Mouse (Mus musculus) liver, embryonic 16.5 days (tissue): ENCODE measurements around the gene C1qb. TPM values are rescaled to one million over a fixed set of nuclear protein-coding genes. Genes with fewer than 3 reads are reported as not detected.
A peak's percentile ranks its signal among the peaks of the same experiment; 100 is the strongest.

ENCODE experiments used
- ATAC-seq: fragments of 200-750 bp; cut with Nextera tagmentation; 2 replicates; pipeline ENCODE4 v1.8.0; 2017; ENCODE audit warnings: low read depth, mild to moderate bottlenecking, moderate number of reproducible peaks, moderate library complexity
- H3K27ac ChIP-seq: fragments of 300-500 bp; sonication (generic); 2 replicates; pipeline ENCODE4 v1.5.1; 2014; ENCODE audit warnings: mild to moderate bottlenecking, low read length
- H3K27me3 ChIP-seq: fragments of 300-500 bp; sonication (generic); 2 replicates; pipeline ENCODE4 v1.6.1; 2014; ENCODE audit warnings: low read depth, low read length, mixed read lengths; ENCODE audit not compliant: control insufficient read depth, insufficient read depth
- H3K36me3 ChIP-seq: fragments of 300-500 bp; sonication (generic); 2 replicates; pipeline ENCODE4 v1.6.1; 2014; ENCODE audit warnings: mild to moderate bottlenecking; ENCODE audit not compliant: control insufficient read depth, insufficient read depth
- H3K4me1 ChIP-seq: fragments of 300-500 bp; sonication (generic); 2 replicates; pipeline ENCODE4 v1.6.1; 2014; ENCODE audit warnings: low read depth, low read length, mixed read lengths; ENCODE audit not compliant: control insufficient read depth
- H3K4me2 ChIP-seq: fragments of 300-500 bp; sonication (generic); 2 replicates; pipeline ENCODE4 v1.6.1; 2014; ENCODE audit warnings: low read depth, low read length, mixed read lengths
- H3K4me3 ChIP-seq: fragments of 300-500 bp; sonication (generic); 2 replicates; pipeline ENCODE4 v1.5.1; 2014; ENCODE audit warnings: low read depth, mild to moderate bottlenecking, low read length
- H3K9ac ChIP-seq: fragments of 300-500 bp; sonication (generic); 2 replicates; pipeline ENCODE4 v1.6.1; 2014; ENCODE audit warnings: low read depth, low read length
- H3K9me3 ChIP-seq: fragments of 300-500 bp; sonication (generic); replicated peaks from 2 replicates; pipeline ENCODE4 v1.6.1; 2016; ENCODE audit warnings: low read length; ENCODE audit not compliant: control insufficient read depth
- WGBS: fragments of 180-500 bp; shearing (Covaris S2); extraction: QIAGEN DNeasy Blood & Tissue Kit; methylation state at CpG from one replicate; pipeline ENCODE4 v1.1.7; 2014; ENCODE audit not compliant: insufficient replicate concordance; 5-methylcytosine and 5-hydroxymethylcytosine counted together
- polyA plus RNA-seq: library from polyadenylated mRNA; unstranded; fragments of >200 nt; fragmentation: Nextera tagmentation; extraction: Ambion mirVana; gene quantifications from 2 replicates; pipeline ENCODE4 v1.2.1, GENCODE M21; 2015

C1qb gene
- polyA plus RNA-seq: 129 and 142 TPM in 2 replicates

DNA sequence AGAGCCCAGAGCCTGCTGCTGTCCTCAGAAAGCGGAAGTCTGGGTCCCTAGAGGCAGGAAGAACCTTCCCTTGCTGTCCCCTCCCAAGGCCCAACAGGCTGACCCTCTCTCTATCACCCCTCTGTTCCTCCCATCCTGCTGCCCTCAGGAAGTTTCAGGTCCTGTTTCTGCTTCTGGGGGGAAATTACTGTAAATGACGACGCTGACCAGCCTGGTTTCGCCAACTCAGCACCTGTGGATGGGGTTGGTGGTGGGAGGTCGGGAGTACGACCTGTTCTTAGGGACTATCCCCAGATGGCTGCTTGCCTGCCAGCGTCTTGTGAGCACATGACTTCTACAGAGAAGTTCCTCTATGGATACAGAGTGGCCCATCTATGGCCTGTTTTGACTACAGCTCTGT, at the start of gene C1qb:
Gene C1qb (minus strand): TSS at position 87 of the 400 bp plus-strand sequence.
- ATAC-seq: peak; percentile 41; the same call in 1 of the 2 replicates
- Histone ChIP-seq H3K9me3 (no peaks in the 10 kb centered on the region), H3K27me3 (no peaks in the 10 kb centered on the region), H3K4me1 (no peaks in the 10 kb centered on the region), H3K4me2 (no peak within 1 kb of the TSS), H3K27ac (no peak within 1 kb of the TSS), H3K4me3 (no peak within 1 kb of the TSS; the same call in 1 of the 2 replicates), H3K36me3 (no peaks in the 10 kb centered on the region), H3K9ac (no peak within 1 kb of the TSS)
- WGBS: 29% methylated on average over 7 of the region's 7 CpGs

DNA sequence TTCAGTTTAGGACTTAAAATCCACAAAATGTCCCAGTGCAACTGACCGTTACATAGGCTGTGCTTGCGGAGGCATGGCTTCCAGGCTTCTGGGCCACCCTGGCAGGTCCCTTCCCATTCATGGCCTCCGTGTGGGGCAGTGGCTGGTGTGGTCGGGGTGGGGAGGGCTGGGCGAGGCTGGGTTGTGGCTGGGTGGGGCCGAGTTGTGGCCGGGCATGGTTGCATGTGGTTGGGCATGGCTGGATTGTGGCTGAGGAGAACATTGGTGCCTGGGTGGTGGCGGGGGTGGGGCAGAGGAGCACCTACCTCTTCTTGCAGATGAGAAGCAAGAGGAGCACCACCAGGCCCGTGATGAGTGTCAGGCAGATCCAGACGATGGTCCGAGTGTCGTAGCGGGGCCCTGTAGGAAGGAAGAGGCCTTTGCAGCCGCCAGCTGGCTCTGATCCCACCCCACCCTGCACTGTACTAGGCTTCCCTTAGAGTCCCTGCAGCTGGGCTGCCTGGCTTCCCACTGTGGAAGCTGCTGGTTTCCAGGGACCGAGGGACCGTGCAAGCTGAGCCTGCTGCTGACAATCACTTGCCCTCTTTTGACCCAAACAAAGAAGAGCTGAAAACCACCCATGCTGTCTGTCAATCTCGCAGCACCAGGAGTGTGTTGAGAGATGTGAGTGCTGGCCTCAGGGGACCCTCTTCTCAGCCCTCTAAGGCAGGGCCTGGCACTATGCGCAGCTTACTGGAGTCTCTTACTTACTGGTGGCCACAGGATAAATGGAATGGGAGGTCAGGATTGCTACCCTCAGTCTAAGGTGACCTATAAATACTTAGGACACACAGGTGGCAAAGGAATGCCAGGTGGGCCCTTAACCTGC, 49.0 kb upstream of the C1qb start:
- peak; percentile 53 for ATAC-seq
- Histone ChIP-seq H3K4me3 (no peak overlapping the region), H3K36me3 (no peaks in the 10 kb centered on the region), H3K4me1 (peaks cover 20% of the 10 kb centered on the region), H3K9ac (no peak overlapping the region), H3K9me3 (no peaks in the 10 kb centered on the region), H3K27ac (no peak overlapping the region), H3K27me3 (no peaks in the 10 kb centered on the region; the same call in none of the 2 replicates), H3K4me2 (peak overlapping the region; percentile 24; the same call in 1 of the 2 replicates)
- 36% methylated on average over 18 of the region's 18 CpGs for WGBS

DNA sequence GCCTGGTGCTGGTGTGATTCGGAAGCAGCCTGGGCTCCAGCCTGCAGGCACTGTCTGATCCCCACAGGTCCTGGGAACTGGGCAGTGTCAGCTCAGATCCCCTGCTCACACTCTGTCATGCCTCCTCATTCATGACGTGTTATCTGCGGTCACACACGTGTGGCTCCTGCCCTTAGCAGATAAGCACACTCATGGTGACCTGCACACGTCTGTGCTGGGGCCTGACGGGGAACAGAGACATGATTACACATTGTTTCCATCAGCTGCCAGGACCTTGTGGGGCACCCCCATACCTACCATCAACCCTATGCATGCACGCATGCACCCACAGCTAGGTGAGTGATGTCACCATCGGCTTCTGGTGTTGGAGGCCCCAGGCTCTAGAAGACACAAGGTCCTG, 44.5 kb upstream of the C1qb start:
- H3K4me3 ChIP-seq: no peak overlapping the region
- peaks cover 29% of the 10 kb centered on the region for H3K4me1 ChIP-seq
- 50% methylated on average over 8 of the region's 8 CpGs for WGBS
- ATAC-seq: peak; percentile 94
- peaks cover 7% of the 10 kb centered on the region for H3K27me3 ChIP-seq
- H3K27ac ChIP-seq: peak overlapping the region; percentile 69
- H3K4me2 ChIP-seq: peak overlapping the region; percentile 30; the same call in 1 of the 2 replicates
- no peaks in the 10 kb centered on the region for H3K9me3 ChIP-seq
- no peak overlapping the region for H3K9ac ChIP-seq
- no peaks in the 10 kb centered on the region for H3K36me3 ChIP-seq

DNA sequence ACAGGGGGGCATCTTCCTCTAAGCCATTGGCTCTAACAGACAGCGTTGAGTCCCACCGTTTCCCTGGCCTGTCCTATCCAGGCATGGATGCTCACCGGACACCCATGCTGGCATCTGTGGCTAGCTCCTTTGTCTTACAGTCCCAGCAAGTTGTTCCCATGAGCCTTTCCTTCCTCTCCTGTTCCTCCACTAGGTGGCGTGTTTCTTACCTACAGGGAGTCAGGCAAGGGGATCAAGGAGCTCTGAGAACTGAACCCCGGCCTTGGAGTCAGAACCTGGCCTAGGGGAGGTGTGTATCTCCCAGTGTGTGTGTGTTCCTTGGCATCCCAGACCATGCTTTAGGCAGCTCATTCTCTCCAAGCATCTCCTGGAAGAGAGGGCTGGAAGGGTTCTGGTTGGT, 42.9 kb upstream of the C1qb start:
- ATAC-seq: no peak
- peaks cover 24% of the 10 kb centered on the region for H3K4me1 ChIP-seq
- H3K36me3 ChIP-seq: no peaks in the 10 kb centered on the region
- no peaks in the 10 kb centered on the region for H3K9me3 ChIP-seq
- H3K9ac ChIP-seq: no peak overlapping the region
- peaks cover 7% of the 10 kb centered on the region for H3K27me3 ChIP-seq
- no peak overlapping the region for H3K4me2 ChIP-seq
- H3K27ac ChIP-seq: no peak overlapping the region
- no peak overlapping the region for H3K4me3 ChIP-seq
- WGBS: 13% methylated on average over 5 of the region's 5 CpGs

DNA sequence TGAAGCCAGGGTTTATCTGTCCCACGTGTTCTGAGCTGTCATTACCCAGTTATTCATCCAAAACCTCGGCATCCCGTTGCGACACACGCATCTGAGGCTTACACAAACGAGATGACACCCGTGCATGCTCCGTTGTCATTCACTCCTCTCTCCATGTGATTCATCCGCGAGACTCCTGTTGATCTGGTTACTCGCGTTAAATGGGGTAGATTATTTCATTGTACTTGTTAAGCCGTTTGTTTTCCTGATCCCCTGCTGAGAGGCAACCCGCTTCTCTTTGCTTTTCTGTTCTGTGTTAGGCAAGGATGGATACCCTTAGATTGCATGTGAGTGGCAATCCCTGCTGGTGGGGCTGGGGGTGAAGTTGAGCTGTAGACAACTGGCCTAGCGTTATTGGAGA, 39.8 kb upstream of the C1qb start:
- no peak overlapping the region for H3K9ac ChIP-seq
- peaks cover 17% of the 10 kb centered on the region for H3K4me1 ChIP-seq
- H3K27me3 ChIP-seq: peaks cover 7% of the 10 kb centered on the region
- no peaks in the 10 kb centered on the region for H3K36me3 ChIP-seq
- no peak overlapping the region for H3K27ac ChIP-seq
- no peak for ATAC-seq
- no peak overlapping the region for H3K4me3 ChIP-seq
- H3K4me2 ChIP-seq: no peak overlapping the region
- WGBS: 25% methylated on average over 15 of the region's 15 CpGs
- no peaks in the 10 kb centered on the region for H3K9me3 ChIP-seq

DNA sequence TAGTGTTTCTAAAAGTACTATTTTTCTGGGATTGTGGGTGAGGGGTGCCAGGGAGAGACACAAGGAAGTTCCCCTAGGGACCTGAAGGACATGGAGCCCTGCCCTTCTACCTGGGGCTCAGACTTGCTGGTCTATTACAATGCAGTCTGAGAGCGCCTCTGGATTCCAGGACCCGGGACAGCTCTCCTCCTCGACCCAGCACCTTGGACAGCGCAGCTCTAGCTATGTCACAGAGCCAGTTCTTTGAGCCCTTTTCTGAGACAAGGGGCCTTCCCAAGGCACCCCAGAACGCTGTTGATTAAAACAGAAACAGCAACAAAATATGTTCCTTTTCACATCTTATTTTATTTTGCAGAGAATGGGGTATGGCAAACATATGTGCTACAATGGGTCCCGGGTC, 38.5 kb upstream of the C1qb start:
- no peak for ATAC-seq
- H3K9ac ChIP-seq: no peak overlapping the region

DNA sequence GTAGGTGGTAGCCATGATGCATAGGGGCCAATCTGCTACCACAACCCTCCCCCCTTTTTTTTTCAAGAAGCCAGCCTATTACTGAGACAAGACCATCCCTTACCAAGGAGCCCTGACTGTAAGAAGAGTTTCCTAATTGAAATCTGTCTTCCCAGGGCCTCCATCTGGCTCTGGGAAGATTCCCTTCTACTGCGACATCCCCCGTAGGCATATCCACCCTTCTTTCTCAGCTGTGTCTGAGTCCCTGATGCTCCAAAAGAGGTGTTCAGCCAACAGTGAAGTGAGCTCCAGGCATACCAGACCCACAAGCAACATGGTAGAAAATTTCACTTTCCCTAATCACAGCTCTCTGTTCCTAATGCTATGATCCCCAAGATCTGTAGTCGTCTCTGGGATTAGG, 33.5 kb upstream of the C1qb start:
- Histone ChIP-seq H3K9me3 (no peaks in the 10 kb centered on the region), H3K27me3 (no peaks in the 10 kb centered on the region; the same call in 1 of the 2 replicates), H3K4me3 (no peak overlapping the region), H3K9ac (no peak overlapping the region), H3K4me1 (no peaks in the 10 kb centered on the region), H3K27ac (no peak overlapping the region), H3K4me2 (no peak overlapping the region), H3K36me3 (no peaks in the 10 kb centered on the region)
- 72% methylated on average over 3 of the region's 3 CpGs for WGBS
- no peak for ATAC-seq

More for the DNA sequence above, 38.5 kb upstream of the C1qb start:
- H3K4me1 ChIP-seq: peaks cover 5% of the 10 kb centered on the region
- H3K4me2 ChIP-seq: no peak overlapping the region
- H3K9me3 ChIP-seq: no peaks in the 10 kb centered on the region
- no peaks in the 10 kb centered on the region for H3K36me3 ChIP-seq
- H3K27ac ChIP-seq: no peak overlapping the region
- peaks cover 7% of the 10 kb centered on the region for H3K27me3 ChIP-seq
- WGBS: 5% methylated on average over 6 of the region's 6 CpGs
- H3K4me3 ChIP-seq: no peak overlapping the region

DNA sequence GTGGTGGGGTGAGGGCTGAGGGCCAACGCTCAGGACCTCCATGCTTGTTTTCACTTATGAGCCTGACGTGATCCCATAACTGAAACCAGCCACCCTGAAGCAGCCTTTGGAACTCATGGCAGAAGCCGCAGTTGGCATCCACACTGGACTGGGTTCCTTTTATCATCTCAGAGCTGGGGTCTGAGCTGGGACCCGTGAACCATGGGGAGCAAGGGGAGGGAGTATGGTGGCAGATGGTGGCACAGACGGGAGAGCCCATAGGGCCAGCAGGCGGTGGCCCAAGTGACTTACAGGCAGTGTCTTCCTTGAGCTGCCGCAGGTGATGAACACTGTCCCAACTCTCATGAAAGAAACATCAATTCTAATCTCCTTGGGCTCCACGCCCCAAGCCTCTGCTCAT, 32.8 kb upstream of the C1qb start:
- H3K9ac ChIP-seq: no peak overlapping the region
- H3K4me1 ChIP-seq: no peaks in the 10 kb centered on the region
- ATAC-seq: no peak
- no peaks in the 10 kb centered on the region; the same call in 1 of the 2 replicates for H3K27me3 ChIP-seq
- H3K4me3 ChIP-seq: no peak overlapping the region
- H3K9me3 ChIP-seq: no peaks in the 10 kb centered on the region
- H3K4me2 ChIP-seq: no peak overlapping the region
- WGBS: 68% methylated on average over 8 of the region's 8 CpGs
- no peaks in the 10 kb centered on the region for H3K36me3 ChIP-seq
- H3K27ac ChIP-seq: no peak overlapping the region

DNA sequence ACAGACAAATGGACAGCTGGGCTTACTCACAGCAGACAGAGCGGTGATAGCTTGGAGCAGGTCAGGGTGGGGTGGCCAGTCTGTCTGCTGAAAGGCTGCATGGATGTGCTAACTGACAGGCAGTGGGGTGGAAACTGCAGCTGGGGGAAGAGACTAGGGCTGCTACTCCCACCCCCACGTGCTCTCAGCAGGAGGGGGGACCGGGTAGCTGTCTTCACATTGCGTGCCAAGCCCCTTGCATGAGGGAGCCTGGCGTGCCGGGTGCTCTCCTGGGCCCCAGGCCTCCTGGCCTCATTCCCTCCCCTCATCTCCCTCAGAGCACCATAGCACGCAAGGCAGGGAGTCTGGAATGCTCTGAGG, 31.2 kb upstream of the C1qb start:
- Histone ChIP-seq H3K9me3 (no peaks in the 10 kb centered on the region), H3K9ac (no peak overlapping the region), H3K27me3 (peaks cover 5% of the 10 kb centered on the region), H3K36me3 (no peaks in the 10 kb centered on the region), H3K4me1 (no peaks in the 10 kb centered on the region), H3K27ac (no peak overlapping the region), H3K4me2 (no peak overlapping the region), H3K4me3 (no peak overlapping the region)
- 40% methylated on average over 7 of the region's 7 CpGs for WGBS
- no peak for ATAC-seq
